Mouse (Mus musculus): ENCODE data around the gene Soga1.

Gene Soga1

GRCm38 (mm10) chr2:157074186-157074724, 4.8 kb downstream of the Soga1 start:
- DNase-seq (ENCODE audit: low read depth, low spot score): no peak
- H3K36me3 ChIP-seq (ENCODE audit: control insufficient read depth, insufficient read depth, low read length, poor library complexity, severe bottlenecking): no peaks in the 10 kb centered on the region
- peaks cover 3% of the 10 kb centered on the region for H3K27me3 ChIP-seq (ENCODE audit: control insufficient read depth, insufficient read depth, low read length, poor library complexity, severe bottlenecking)

- Histone ChIP-seq H3K27me3 (ENCODE audit: control insufficient read depth, insufficient read depth, low read length, poor library complexity, severe bottlenecking) (no peaks in the 10 kb centered on the region; the same call in 1 of the 2 replicates), H3K36me3 (ENCODE audit: control insufficient read depth, insufficient read depth, low read length, poor library complexity, severe bottlenecking) (no peaks in the 10 kb centered on the region)
- DNase-seq (ENCODE audit: low read depth, low spot score): no peak
These were observed 5.5 kb downstream of the Soga1 start for GRCm38 (mm10) chr2:157073378-157074052.

GRCm38 (mm10) chr2:157072316-157072990, 6.6 kb downstream of the Soga1 start:
- no peaks in the 10 kb centered on the region for H3K27me3 ChIP-seq (ENCODE audit: control insufficient read depth, insufficient read depth, low read length, poor library complexity, severe bottlenecking)
- no peaks in the 10 kb centered on the region for H3K36me3 ChIP-seq (ENCODE audit: control insufficient read depth, insufficient read depth, low read length, poor library complexity, severe bottlenecking)
- DNase-seq (ENCODE audit: low read depth, low spot score): no peak

- H3K27me3 ChIP-seq (ENCODE audit: control insufficient read depth, insufficient read depth, low read length, poor library complexity, severe bottlenecking): no peaks in the 10 kb centered on the region
- no peaks in the 10 kb centered on the region for H3K36me3 ChIP-seq (ENCODE audit: control insufficient read depth, insufficient read depth, low read length, poor library complexity, severe bottlenecking)
- DNase-seq (ENCODE audit: low read depth, low spot score): peak; percentile 22
These were observed 7.5 kb downstream of the Soga1 start for GRCm38 (mm10) chr2:157071556-157071955.

GRCm38 (mm10) chr2:157070365-157070764, 8.7 kb downstream of the Soga1 start:
- H3K27me3 ChIP-seq (ENCODE audit: control insufficient read depth, insufficient read depth, low read length, poor library complexity, severe bottlenecking): no peaks in the 10 kb centered on the region
- DNase-seq (ENCODE audit: low read depth, low spot score): no peak
- no peaks in the 10 kb centered on the region for H3K36me3 ChIP-seq (ENCODE audit: control insufficient read depth, insufficient read depth, low read length, poor library complexity, severe bottlenecking)

- H3K27me3 ChIP-seq (ENCODE audit: control insufficient read depth, insufficient read depth, low read length, poor library complexity, severe bottlenecking): no peaks in the 10 kb centered on the region
- peak; percentile 12 for DNase-seq (ENCODE audit: low read depth, low spot score)
- no peaks in the 10 kb centered on the region for H3K36me3 ChIP-seq (ENCODE audit: control insufficient read depth, insufficient read depth, low read length, poor library complexity, severe bottlenecking)
These were observed 9.2 kb downstream of the Soga1 start for GRCm38 (mm10) chr2:157069755-157070315.

GRCm38 (mm10) chr2:157069355-157069735, 9.7 kb downstream of the Soga1 start:
- DNase-seq (ENCODE audit: low read depth, low spot score): no peak
- H3K27me3 ChIP-seq (ENCODE audit: control insufficient read depth, insufficient read depth, low read length, poor library complexity, severe bottlenecking): no peaks in the 10 kb centered on the region
- no peaks in the 10 kb centered on the region for H3K36me3 ChIP-seq (ENCODE audit: control insufficient read depth, insufficient read depth, low read length, poor library complexity, severe bottlenecking)

GRCm38 (mm10) chr2:157068701-157069354, 10.2 kb downstream of the Soga1 start:
- DNase-seq (ENCODE audit: low read depth, low spot score): no peak

GRCm38 (mm10) chr2:157066731-157067430, 12.2 kb downstream of the Soga1 start:
- H3K27me3 ChIP-seq (ENCODE audit: control insufficient read depth, insufficient read depth, low read length, poor library complexity, severe bottlenecking): no peaks in the 10 kb centered on the region

More at GRCm38 (mm10) chr2:157068701-157069354, 10.2 kb downstream of the Soga1 start:
- Histone ChIP-seq H3K36me3 (ENCODE audit: control insufficient read depth, insufficient read depth, low read length, poor library complexity, severe bottlenecking) (no peaks in the 10 kb centered on the region), H3K27me3 (ENCODE audit: control insufficient read depth, insufficient read depth, low read length, poor library complexity, severe bottlenecking) (no peaks in the 10 kb centered on the region)

GRCm38 (mm10) chr2:157065879-157066226, 13.2 kb downstream of the Soga1 start:
- no peak for DNase-seq (ENCODE audit: low read depth, low spot score)
- no peaks in the 10 kb centered on the region for H3K27me3 ChIP-seq (ENCODE audit: control insufficient read depth, insufficient read depth, low read length, poor library complexity, severe bottlenecking)
- H3K36me3 ChIP-seq (ENCODE audit: control insufficient read depth, insufficient read depth, low read length, poor library complexity, severe bottlenecking): no peaks in the 10 kb centered on the region

More at GRCm38 (mm10) chr2:157066731-157067430, 12.2 kb downstream of the Soga1 start:
- no peak for DNase-seq (ENCODE audit: low read depth, low spot score)
- H3K36me3 ChIP-seq (ENCODE audit: control insufficient read depth, insufficient read depth, low read length, poor library complexity, severe bottlenecking): no peaks in the 10 kb centered on the region

- no peaks in the 10 kb centered on the region for H3K27me3 ChIP-seq (ENCODE audit: control insufficient read depth, insufficient read depth, low read length, poor library complexity, severe bottlenecking)
- DNase-seq (ENCODE audit: low read depth, low spot score): no peak
- H3K36me3 ChIP-seq (ENCODE audit: control insufficient read depth, insufficient read depth, low read length, poor library complexity, severe bottlenecking): no peaks in the 10 kb centered on the region
These were observed 13.8 kb downstream of the Soga1 start for GRCm38 (mm10) chr2:157064978-157065878.

GRCm38 (mm10) chr2:157064136-157064535, 14.9 kb downstream of the Soga1 start:
- peak; percentile 13 for DNase-seq (ENCODE audit: low read depth, low spot score)
- H3K36me3 ChIP-seq (ENCODE audit: control insufficient read depth, insufficient read depth, low read length, poor library complexity, severe bottlenecking): no peaks in the 10 kb centered on the region
- H3K27me3 ChIP-seq (ENCODE audit: control insufficient read depth, insufficient read depth, low read length, poor library complexity, severe bottlenecking): no peaks in the 10 kb centered on the region

GRCm38 (mm10) chr2:157063241-157063700, 15.8 kb downstream of the Soga1 start:
- peak; percentile 75 for DNase-seq (ENCODE audit: low read depth, low spot score)
- Histone ChIP-seq H3K27me3 (ENCODE audit: control insufficient read depth, insufficient read depth, low read length, poor library complexity, severe bottlenecking) (no peaks in the 10 kb centered on the region), H3K36me3 (ENCODE audit: control insufficient read depth, insufficient read depth, low read length, poor library complexity, severe bottlenecking) (no peaks in the 10 kb centered on the region)
